Mouse (Mus musculus): ENCODE results near the gene Adk.

The Adk gene

DNA sequence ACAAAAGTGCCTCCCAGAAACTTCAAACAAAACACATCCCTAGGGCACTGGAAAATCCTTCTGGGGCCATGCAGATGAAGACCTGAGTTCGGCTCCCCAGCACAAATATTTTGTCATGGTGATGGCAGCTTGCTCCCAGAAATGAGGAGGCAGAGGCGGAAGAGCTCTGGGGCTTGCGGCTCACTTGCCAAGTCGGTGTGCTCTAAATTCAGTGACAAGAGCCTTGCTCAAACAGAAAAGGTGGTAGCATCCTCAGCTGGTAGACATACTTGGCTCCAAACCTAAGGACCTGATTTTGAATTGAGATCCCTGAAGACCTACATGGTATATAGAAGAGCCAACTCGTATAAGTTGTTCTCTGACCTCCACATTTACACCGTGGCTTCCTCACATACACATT lies 292.5 kb downstream of the Adk start:
- DNase-seq (ENCODE audit: extremely low spot score), result no peak

DNA sequence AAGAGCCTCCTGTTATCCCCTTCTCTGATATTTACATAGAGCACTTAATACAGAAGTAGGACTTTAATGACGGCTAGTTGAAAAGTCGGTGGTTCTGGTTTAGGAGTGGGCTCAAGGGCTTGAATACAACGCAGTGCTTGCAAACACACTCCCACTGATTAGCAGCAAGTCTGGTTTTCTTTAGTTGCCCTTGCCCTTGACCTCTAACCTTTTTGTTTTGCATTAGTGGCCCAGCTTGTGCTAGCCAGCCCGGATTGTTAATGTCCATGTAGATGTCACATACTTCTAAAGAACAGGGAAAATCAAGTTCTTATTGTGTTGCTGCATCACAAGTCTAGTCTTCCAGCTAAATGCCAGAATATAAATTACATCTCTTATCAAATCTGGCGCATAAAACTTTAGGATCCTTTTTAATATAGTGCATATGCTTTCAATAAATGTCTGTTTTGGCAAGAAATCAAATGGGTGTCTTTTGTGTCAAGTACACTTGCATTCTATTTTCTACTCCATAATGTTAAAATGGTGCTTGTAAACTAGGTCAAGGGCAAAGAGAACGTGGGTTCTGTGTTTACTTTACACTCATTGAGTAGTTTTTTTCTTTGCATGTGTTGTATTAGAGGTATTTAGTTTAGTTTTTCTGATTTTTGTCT lies 296.4 kb downstream of the Adk start:
- DNase-seq (ENCODE audit: extremely low spot score), result no peak

DNA sequence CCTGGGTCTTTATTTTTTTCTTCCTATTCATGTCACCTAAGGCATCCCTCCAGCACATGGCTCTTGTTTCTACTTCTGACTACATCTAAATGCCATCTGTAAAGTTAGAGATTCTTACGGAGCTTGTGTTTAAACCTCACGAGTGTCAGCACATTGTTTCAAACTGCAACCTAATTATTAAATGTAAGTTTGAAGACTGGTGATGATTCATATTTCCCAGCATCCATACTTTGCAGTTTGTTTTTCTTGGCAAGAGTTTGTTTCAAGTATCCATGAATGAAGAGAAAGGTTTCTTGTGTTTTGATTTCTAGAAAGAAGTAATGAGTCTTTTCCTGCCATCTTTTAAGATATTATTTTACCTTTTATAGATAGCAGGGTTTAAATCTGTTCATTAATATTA lies 299.3 kb downstream of the Adk start:
- no peak for DNase-seq (ENCODE audit: extremely low spot score)

DNA sequence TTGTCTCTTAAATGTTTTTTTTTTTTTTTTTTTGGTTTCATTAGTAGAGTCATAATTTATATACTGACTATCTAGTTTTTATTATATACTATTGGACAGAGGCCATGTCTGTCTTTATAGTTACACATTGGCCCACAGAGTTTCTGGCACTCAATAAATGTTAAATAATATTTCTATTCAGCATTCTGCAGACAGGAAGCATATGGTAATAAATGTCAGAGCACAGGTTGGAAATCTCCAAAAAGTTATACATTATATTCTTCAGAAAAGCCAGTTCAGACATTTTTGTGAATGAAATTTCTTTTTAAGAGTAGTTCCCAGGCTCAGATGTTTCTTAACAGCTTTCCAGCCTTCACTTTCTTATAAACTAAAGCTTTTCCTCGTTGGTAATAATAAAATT lies 303.9 kb downstream of the Adk start:
- DNase-seq (ENCODE audit: extremely low spot score), result no peak

- no peak for DNase-seq (ENCODE audit: extremely low spot score)
Observed at GRCm38 (mm10) chr14:21359207-21359895, 307.0 kb downstream of the Adk start.

- no peak for DNase-seq (ENCODE audit: extremely low spot score)
Observed at GRCm38 (mm10) chr14:21359896-21360525, 307.6 kb downstream of the Adk start.

DNA sequence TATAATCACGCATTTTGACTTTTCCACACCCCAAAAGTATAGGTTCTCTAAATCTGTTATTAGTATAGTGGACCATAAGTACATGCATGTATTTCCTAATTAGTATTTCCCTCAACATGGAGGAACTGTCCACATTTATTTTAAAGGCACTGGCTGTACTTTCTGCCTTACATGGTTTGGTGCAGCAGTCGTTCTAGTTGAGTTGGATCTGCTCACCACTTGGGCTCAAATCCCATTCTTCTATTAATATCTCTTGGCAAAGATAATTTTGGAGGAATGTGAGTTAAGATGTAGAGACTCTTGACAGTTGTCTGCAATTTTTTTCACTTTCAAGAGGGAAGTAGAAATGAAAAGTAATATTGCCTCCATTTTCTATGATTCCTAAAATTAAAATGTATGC lies 314.7 kb downstream of the Adk start:
- DNase-seq (ENCODE audit: extremely low spot score), result no peak

GRCm38 (mm10) chr14:21368622-21369021 lies 316.2 kb downstream of the Adk start:
- DNase-seq (ENCODE audit: extremely low spot score), result no peak

DNA sequence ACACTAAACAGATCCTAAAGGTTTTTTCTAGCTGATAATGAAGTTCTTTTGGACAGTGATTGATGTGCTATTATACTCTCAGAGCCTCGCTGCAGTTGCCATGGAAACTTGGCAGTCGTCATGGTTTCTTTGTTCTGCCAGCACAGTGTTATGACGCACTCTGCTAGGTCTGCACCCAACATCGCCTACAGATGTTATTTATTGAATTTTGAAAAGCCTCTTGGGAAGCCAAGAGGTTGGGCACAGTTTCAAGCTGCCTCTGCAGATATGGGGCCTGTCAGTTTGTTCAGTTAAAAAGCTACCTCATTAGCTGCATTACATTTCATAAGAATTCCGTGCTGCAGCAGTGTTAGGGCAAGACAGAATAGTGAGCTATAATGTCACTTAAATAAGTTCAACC lies 316.8 kb downstream of the Adk start:
- DNase-seq (ENCODE audit: extremely low spot score), result peak; percentile 54

GRCm38 (mm10) chr14:21371946-21372345 lies 319.6 kb downstream of the Adk start:
- no peak for DNase-seq (ENCODE audit: extremely low spot score)

- no peak for DNase-seq (ENCODE audit: extremely low spot score)
Observed at GRCm38 (mm10) chr14:21372689-21373088, 320.3 kb downstream of the Adk start.

GRCm38 (mm10) chr14:21383701-21384428 lies 331.5 kb downstream of the Adk start:
- no peak for DNase-seq (ENCODE audit: extremely low spot score)

GRCm38 (mm10) chr14:21399506-21399905 lies 347.1 kb downstream of the Adk start:
- no peak for DNase-seq (ENCODE audit: extremely low spot score)

DNA sequence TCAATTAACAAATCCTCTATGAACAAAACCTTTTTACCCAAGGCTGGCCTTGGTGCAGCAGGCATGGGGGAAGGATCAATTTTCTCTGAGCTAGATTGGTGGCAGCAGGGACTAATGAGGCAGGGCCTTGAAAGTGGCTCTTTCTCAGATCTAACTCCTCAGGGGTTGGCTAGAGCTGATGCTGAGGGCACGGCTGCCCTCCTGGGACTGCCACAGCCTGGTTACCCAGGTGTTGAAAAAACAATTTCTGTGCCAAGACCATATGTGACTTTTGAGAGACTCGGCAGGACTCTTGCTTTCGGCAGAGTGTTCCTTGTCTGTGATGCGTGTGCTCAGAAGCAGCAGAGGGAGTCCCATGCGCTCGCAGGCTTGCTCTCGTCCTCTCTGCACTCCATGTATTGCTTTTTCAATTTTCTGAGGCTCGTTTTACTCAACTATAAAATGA lies 349.8 kb downstream of the Adk start:
- DNase-seq (ENCODE audit: extremely low spot score), result no peak

DNA sequence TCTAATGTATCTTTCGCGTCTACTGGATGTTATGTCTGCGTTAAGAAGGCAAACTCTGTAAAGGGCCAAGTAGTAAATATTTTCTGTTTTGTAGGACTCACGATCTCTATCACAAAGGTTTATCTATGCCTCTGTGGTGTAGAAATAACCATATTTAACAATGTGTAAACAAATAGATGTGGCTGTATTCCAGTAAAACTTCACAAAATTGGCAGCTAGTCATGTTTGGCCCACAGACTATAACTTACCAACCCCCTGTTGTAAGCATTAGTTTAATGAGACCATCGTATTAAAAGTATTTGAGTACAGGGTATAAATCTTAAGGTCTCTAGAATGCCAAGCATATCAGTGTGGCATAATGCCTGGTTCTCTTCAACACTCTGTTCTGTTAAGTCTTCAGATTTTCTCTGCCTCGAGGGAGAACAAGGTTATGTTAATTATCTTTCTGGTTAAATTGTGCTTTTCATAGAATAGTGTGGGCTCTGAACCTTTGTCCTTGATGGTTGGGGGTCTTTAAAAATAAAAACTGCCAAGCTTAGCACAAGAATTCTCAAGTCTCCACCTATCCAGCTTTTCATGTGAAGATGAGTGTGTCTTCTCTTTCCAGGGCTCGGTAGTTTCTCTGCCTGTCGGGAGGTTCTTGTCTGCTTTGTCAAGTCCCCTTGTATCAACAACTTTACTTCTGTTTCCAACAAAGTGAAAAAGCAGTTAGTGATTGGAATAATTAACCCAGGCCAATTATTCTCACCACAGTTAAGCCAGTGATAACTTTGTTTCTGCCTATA lies 350.4 kb downstream of the Adk start:
- no peak for DNase-seq (ENCODE audit: extremely low spot score)

GRCm38 (mm10) chr14:21406946-21407345 lies 354.6 kb downstream of the Adk start:
- DNase-seq (ENCODE audit: extremely low spot score), result no peak

GRCm38 (mm10) chr14:21408846-21409245 lies 356.5 kb downstream of the Adk start:
- DNase-seq (ENCODE audit: extremely low spot score), result no peak

- no peak for DNase-seq (ENCODE audit: extremely low spot score)
Observed at GRCm38 (mm10) chr14:21410769-21411477, 358.5 kb downstream of the Adk start.

DNA sequence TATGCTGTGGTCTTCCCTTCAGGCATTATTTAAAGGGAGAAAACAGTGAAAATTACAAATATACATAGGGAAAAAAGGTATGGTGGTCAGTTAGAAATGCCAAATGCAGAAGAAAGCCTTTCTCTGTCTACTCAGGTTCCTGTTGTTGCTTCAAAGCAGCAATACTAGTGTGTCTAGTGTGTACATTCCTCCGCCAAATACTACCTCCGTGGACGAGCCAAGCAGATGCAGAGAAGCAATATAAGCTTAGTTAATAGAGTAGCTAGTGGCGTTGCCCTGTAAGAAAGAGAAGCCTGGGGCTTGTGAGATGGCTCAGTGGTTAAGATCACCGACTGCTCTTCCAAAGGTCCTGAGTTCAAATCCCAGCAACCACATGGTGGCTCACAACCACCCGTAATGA lies 359.1 kb downstream of the Adk start:
- DNase-seq (ENCODE audit: extremely low spot score), result no peak

DNA sequence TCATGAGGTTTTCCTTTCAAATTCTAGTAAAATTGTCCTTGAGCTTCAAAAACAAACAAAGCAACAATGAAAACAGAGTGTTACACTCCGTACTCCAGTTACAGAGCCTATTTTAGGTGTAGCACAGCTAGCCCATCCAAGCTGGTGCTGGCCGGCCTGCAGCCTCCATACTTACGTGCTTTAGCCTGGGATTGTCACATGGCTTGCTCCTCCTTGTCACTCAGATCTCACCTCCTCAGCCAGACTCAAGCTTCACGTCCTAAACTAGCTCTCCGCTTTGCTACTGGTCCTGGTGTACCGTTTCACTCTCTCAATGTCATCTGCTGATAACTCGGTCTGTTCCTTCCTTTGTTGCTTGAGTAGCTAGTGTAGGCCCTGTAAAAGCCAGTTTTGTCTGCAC lies 366.0 kb downstream of the Adk start:
- no peak for DNase-seq (ENCODE audit: extremely low spot score)

DNA sequence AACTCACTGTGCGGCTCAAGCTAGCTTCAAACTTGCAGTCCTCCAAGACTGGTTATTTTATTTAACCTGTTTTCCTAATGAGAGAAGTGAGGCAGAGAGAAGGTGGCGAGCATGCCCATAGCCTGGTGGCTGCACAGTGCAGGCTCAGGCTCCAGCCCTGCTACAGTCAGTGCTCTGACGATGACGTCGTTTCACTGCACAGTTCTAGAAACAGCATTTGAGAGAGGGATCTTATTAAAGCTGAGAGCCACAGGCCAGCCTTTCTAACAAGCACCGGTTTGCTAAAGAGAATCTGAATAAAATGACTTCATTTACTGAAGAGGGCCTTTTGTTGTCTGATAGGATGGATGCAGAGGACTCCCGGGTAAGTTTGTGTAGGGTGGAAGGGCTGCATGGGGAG lies 375.0 kb downstream of the Adk start:
- no peak for DNase-seq (ENCODE audit: extremely low spot score)

All from embryo, embryonic 9.5 days (tissue).